In the genomic region with DNA sequence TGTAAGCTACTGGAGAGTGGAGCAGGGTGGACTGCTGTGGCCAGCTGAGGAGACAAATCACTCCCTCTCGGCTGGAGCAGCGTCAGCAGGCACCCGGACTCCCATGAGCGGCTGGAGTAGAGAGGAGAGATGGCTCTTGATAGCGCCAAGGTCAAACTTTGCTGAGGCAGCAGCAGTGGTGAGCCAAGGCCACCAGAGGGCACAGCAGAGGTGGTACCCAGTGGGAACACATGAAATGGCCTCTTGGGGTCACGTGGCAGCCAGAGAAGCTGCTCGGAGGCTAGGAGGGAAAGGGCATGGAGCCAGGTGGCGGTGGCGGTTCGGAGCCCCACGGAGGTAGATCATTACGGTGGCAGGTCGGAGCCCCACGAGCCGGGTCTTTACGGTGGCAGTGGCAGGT, we compare ENCODE assay signal across 8 mouse cellular contexts. TPM values are rescaled to one million over a fixed set of nuclear protein-coding genes. Genes with fewer than 3 reads are reported as not detected.
DNase-seq lines count a peak whose midpoint lies in the region; ATAC-seq and TF ChIP-seq lines count a peak whose summit lies in the region.

No protein-coding gene starts in this region.

- no peak overlapping the region for H3K27ac ChIP-seq in intestine, postnatal 0 days (ENCODE audit: low read depth, low read length)
- H3K27ac ChIP-seq in midbrain, embryonic 11.5 days (ENCODE audit: low read depth, low read length) = no peak overlapping the region

- peak; percentile 45; the same call in 1 of the 2 replicates for ATAC-seq in intestine, postnatal 0 days
- peak; percentile 59; the same call in 1 of the 2 replicates for ATAC-seq in midbrain, embryonic 11.5 days (ENCODE audit: low FRiP score)

- no peaks in the 10 kb centered on the region for H3K27me3 ChIP-seq in intestine, postnatal 0 days (replicated peaks; ENCODE audit: control insufficient read depth, insufficient read depth, low read length)
- H3K27me3 ChIP-seq in midbrain, embryonic 11.5 days (ENCODE audit: control insufficient read depth, insufficient read depth, low read length) = no peaks in the 10 kb centered on the region; the same call in 1 of the 2 replicates

- peak overlapping the region; percentile 47 for H3K4me2 ChIP-seq in intestine, postnatal 0 days (replicated peaks; ENCODE audit: low read depth)
- H3K4me2 ChIP-seq in midbrain, embryonic 11.5 days = peak overlapping the region; percentile 29

- H3K36me3 ChIP-seq in intestine, postnatal 0 days (ENCODE audit: control insufficient read depth, insufficient read depth) = no peaks in the 10 kb centered on the region
- no peaks in the 10 kb centered on the region for H3K36me3 ChIP-seq in midbrain, embryonic 11.5 days (ENCODE audit: control insufficient read depth, insufficient read depth, low read length)

- H3K9me3 ChIP-seq in intestine, postnatal 0 days (ENCODE audit: control insufficient read depth) = no peaks in the 10 kb centered on the region
- H3K9me3 ChIP-seq in midbrain, embryonic 11.5 days (ENCODE audit: control insufficient read depth, low read length) = no peaks in the 10 kb centered on the region

- no peak overlapping the region for H3K4me3 ChIP-seq in intestine, postnatal 0 days (ENCODE audit: low read depth, low read length)
- H3K4me3 ChIP-seq in midbrain, embryonic 11.5 days (ENCODE audit: low read depth, low read length) = no peak overlapping the region

- intact Hi-C loops in left cerebral cortex, postnatal 4 days (cut with DNase I) = no loop called here

- H3K9ac ChIP-seq in intestine, postnatal 0 days (ENCODE audit: low read depth, low read length) = no peak overlapping the region
- H3K9ac ChIP-seq in midbrain, embryonic 11.5 days (ENCODE audit: low read length) = no peak overlapping the region

- H3K4me1 ChIP-seq in intestine, postnatal 0 days (replicated peaks; ENCODE audit: control insufficient read depth, insufficient read depth, low read length) = no peaks in the 10 kb centered on the region
- H3K4me1 ChIP-seq in midbrain, embryonic 11.5 days (ENCODE audit: control insufficient read depth, insufficient read depth, low read length) = no peaks in the 10 kb centered on the region

- peak; percentile 92 for TF ChIP-seq CTCF in intestine, postnatal 0 days (IDR thresholded peaks at IDR 0.05; ENCODE audit: low read depth)

- DNase-seq in adrenal gland, adult 8-10 months = peak; percentile 92
- DNase-seq in embryo, embryonic 9.5 days (ENCODE audit: extremely low spot score) = peak; percentile 72
- peak; percentile 64 to 87 for DNase-seq in gastrocnemius, postnatal 4 days (ENCODE audit: low spot score in 2 of 2)
- peak; percentile 90 for DNase-seq in left cerebral cortex, postnatal 4 days
- peak; percentile 96 for DNase-seq in midbrain, embryonic 11.5 days (ENCODE audit: low spot score, missing footprints)
- DNase-seq in skeletal muscle tissue, adult 2 months (ENCODE audit: low read depth, low spot score) = peak; percentile 80
- no peak for DNase-seq in MN1 (ENCODE audit: low spot score)

- WGBS in intestine, postnatal 0 days = 17% methylated on average over 16 of the region's 16 CpGs
- 18% methylated on average over 16 of the region's 16 CpGs for WGBS in midbrain, embryonic 11.5 days

RNA-seq across cellular contexts. Expression of gene Armc2, which starts 12.8 kb away (rescaled TPM):
- total RNA-seq in adrenal gland, adult 8-10 months (2022) = 1 to 10 TPM in 3 of 4 experiments, under 1 TPM in 1; 0.98 to 4.1 (median 2.8) TPM
- 1 to 10 TPM; 1.6 to 2.3 TPM for total RNA-seq in gastrocnemius, postnatal 4 days (2021)
- polyA plus RNA-seq in intestine, postnatal 0 days (2015; fragmentation: Nextera tagmentation; extraction: Ambion mirVana) = 0.77 and 1.2 TPM in 2 replicates
- 10 to 100 TPM; 16.5 to 18.5 TPM for total RNA-seq in left cerebral cortex, postnatal 4 days (2021)
- polyA plus RNA-seq in midbrain, embryonic 11.5 days (2014; fragmentation: Nextera tagmentation; extraction: Ambion mirVana) = 2.4 and 3.8 TPM in 2 replicates
